Mouse (Mus musculus) myocyte (in vitro differentiated cells): ENCODE data around the gene Prss30. TPM values are rescaled to one million over a fixed set of nuclear protein-coding genes. Genes with fewer than 3 reads are reported as not detected.

Experiments used
- H3K27me3 ChIP-seq: one replicate; pipeline ENCODE4 v1.6.1; 2011; ENCODE audit not compliant: control insufficient read depth, insufficient read depth, insufficient read length
- H3K36me3 ChIP-seq: one replicate; pipeline ENCODE4 v1.6.1; 2011; ENCODE audit not compliant: control insufficient read depth, insufficient read depth
- H3K4me2 ChIP-seq: one replicate; pipeline ENCODE4 v1.6.1; 2011; ENCODE audit warnings: low read depth, control low read depth
- H3K4me3 ChIP-seq: one replicate; pipeline ENCODE4 v1.5.1; 2011; ENCODE audit warnings: mild to moderate bottlenecking, control low read depth, moderate library complexity
- H3K79me2 ChIP-seq: one replicate; pipeline ENCODE4 v1.6.1; 2011; ENCODE audit not compliant: control insufficient read depth, insufficient read depth
- H3ac ChIP-seq: one replicate; pipeline ENCODE4 v1.6.1; 2011; ENCODE audit not compliant: control insufficient read depth, insufficient read length
- CEBPB ChIP-seq: IDR thresholded peaks from 2 replicates; pipeline ENCODE4 v1.6.1; 2011; ENCODE audit warnings: mild to moderate bottlenecking, moderate library complexity; ENCODE audit not compliant: poor library complexity, insufficient read depth, severe bottlenecking
- E2F4 ChIP-seq: IDR thresholded peaks from one replicate; pipeline ENCODE4 v1.6.1; 2011; ENCODE audit warnings: mild to moderate bottlenecking, control low read depth, moderate library complexity; ENCODE audit not compliant: insufficient read depth
- MAX ChIP-seq: IDR thresholded peaks from one replicate; pipeline ENCODE4 v1.6.1; 2011; ENCODE audit warnings: low read depth, mild to moderate bottlenecking, control low read depth
- MYOD1 ChIP-seq, 3 experiments: IDR thresholded peaks; one replicate each; pipeline ENCODE4 v1.6.1; 2011; ENCODE audit warnings: control low read depth in 2 of 3, low read depth in 2 of 3, mild to moderate bottlenecking in 2 of 3, moderate library complexity in 1 of 3; ENCODE audit not compliant: insufficient read length in 2 of 3, control insufficient read depth in 1 of 3
- MYOG ChIP-seq, 3 experiments: IDR thresholded peaks; one replicate each; pipeline ENCODE4 v1.6.1; 2011; ENCODE audit warnings: control low read depth in 2 of 3, low read depth in 2 of 3, mild to moderate bottlenecking in 2 of 3; ENCODE audit not compliant: insufficient read length in 2 of 3, control insufficient read depth in 1 of 3, insufficient read depth in 1 of 3
- POLR2A ChIP-seq: IDR thresholded peaks from one replicate; pipeline ENCODE4 v1.6.1; 2011; ENCODE audit warnings: low read depth, mild to moderate bottlenecking, control low read depth, moderate library complexity; ENCODE audit not compliant: insufficient read length
- POLR2AphosphoS2 ChIP-seq: IDR thresholded peaks from one replicate; pipeline ENCODE4 v1.6.1; 2011; ENCODE audit warnings: low read depth, control low read depth; ENCODE audit not compliant: insufficient read length
- REST ChIP-seq: IDR thresholded peaks from one replicate; pipeline ENCODE4 v1.6.1; 2011; ENCODE audit warnings: mild to moderate bottlenecking, control low read depth, moderate library complexity; ENCODE audit not compliant: insufficient read depth, insufficient read length
- SRF ChIP-seq: IDR thresholded peaks from one replicate; pipeline ENCODE4 v1.6.1; 2011; ENCODE audit warnings: low read depth; ENCODE audit not compliant: control insufficient read depth, insufficient read length
- TCF12 ChIP-seq: IDR thresholded peaks from one replicate; pipeline ENCODE4 v1.6.1; 2011; ENCODE audit warnings: mild to moderate bottlenecking, control low read depth; ENCODE audit not compliant: poor library complexity, insufficient read depth, severe bottlenecking
- TCF3 ChIP-seq: IDR thresholded peaks from one replicate; pipeline ENCODE4 v1.6.1; 2011; ENCODE audit warnings: low read depth, control low read depth; ENCODE audit not compliant: insufficient read length
- USF1 ChIP-seq: IDR thresholded peaks from one replicate; pipeline ENCODE4 v1.6.1; 2011; ENCODE audit warnings: low read depth, mild to moderate bottlenecking, control low read depth, moderate library complexity
- polyA plus RNA-seq: library from polyadenylated mRNA; unstranded; fragments of >200 nt; fragmentation: generic; extraction: Trizol; gene quantifications from one replicate; pipeline ENCODE4 v1.2.1, GENCODE M21; 2012; ENCODE audit warnings: missing spikeins

Gene Prss30
- polyA plus RNA-seq, 1 experiment, result 0.06 TPM

GRCm38 (mm10) chr17:23976665-23977064, 3.7 kb downstream of the Prss30 start:
- no peaks in the 10 kb centered on the region for H3K36me3 ChIP-seq
- no peak overlapping the region for H3K4me2 ChIP-seq
- H3ac ChIP-seq, result no peak overlapping the region
- H3K4me3 ChIP-seq, result no peak overlapping the region
- TF ChIP-seq TCF12, result no peak
- no peak for TF ChIP-seq MAX
- TF ChIP-seq E2F4, result no peak
- no peak for TF ChIP-seq USF1
- no peak for TF ChIP-seq POLR2AphosphoS2
- no peak for TF ChIP-seq SRF
- TF ChIP-seq REST, result no peak
- no peak for TF ChIP-seq MYOD1 (IDR thresholded peaks at IDR 0.05; ENCODE audit: control insufficient read depth in 1 of 3, insufficient read length in 2 of 3, low read depth in 2 of 3)
- TF ChIP-seq TCF3, result no peak
- no peak for TF ChIP-seq CEBPB
- TF ChIP-seq MYOG (IDR thresholded peaks at IDR 0.05; ENCODE audit: control insufficient read depth in 1 of 3, insufficient read depth in 1 of 3, insufficient read length in 2 of 3, low read depth in 2 of 3), result no peak
- H3K79me2 ChIP-seq, result no peaks in the 10 kb centered on the region
- no peaks in the 10 kb centered on the region for H3K27me3 ChIP-seq

GRCm38 (mm10) chr17:23971315-23971714, 9.1 kb downstream of the Prss30 start:
- Histone ChIP-seq H3K36me3 (no peaks in the 10 kb centered on the region), H3K4me2 (no peak overlapping the region), H3K27me3 (peaks cover 4% of the 10 kb centered on the region), H3K79me2 (no peaks in the 10 kb centered on the region), H3ac (no peak overlapping the region), H3K4me3 (no peak overlapping the region)
- no peak for TF ChIP-seq TCF12
- TF ChIP-seq TCF3, result no peak
- no peak for TF ChIP-seq CEBPB
- no peak for TF ChIP-seq REST
- TF ChIP-seq POLR2A, result no peak
- no peak for TF ChIP-seq POLR2AphosphoS2
- TF ChIP-seq USF1, result no peak
- TF ChIP-seq MYOG (IDR thresholded peaks at IDR 0.05; ENCODE audit: control insufficient read depth in 1 of 3, insufficient read depth in 1 of 3, insufficient read length in 2 of 3, low read depth in 2 of 3), result no peak
- TF ChIP-seq E2F4, result no peak

GRCm38 (mm10) chr17:23969231-23969630, 11.1 kb downstream of the Prss30 start:
- Histone ChIP-seq H3K27me3 (peaks cover 4% of the 10 kb centered on the region), H3ac (no peak overlapping the region), H3K4me3 (no peak overlapping the region), H3K36me3 (no peaks in the 10 kb centered on the region), H3K4me2 (no peak overlapping the region), H3K79me2 (no peaks in the 10 kb centered on the region)
- TF ChIP-seq POLR2A (no peak), POLR2AphosphoS2 (no peak)

GRCm38 (mm10) chr17:23968780-23969179, 11.6 kb downstream of the Prss30 start:
- peaks cover 4% of the 10 kb centered on the region for H3K27me3 ChIP-seq
- no peaks in the 10 kb centered on the region for H3K36me3 ChIP-seq
- no peak overlapping the region for H3K4me3 ChIP-seq
- H3K4me2 ChIP-seq, result no peak overlapping the region
- no peaks in the 10 kb centered on the region for H3K79me2 ChIP-seq
- no peak overlapping the region for H3ac ChIP-seq
- TF ChIP-seq REST (no peak), CEBPB (no peak), SRF (no peak), MYOD1 (IDR thresholded peaks at IDR 0.05; ENCODE audit: control insufficient read depth in 1 of 3, insufficient read length in 2 of 3, low read depth in 2 of 3) (no peak), USF1 (no peak), TCF3 (no peak), TCF12 (no peak), POLR2AphosphoS2 (no peak), E2F4 (no peak), MAX (no peak), MYOG (IDR thresholded peaks at IDR 0.05; ENCODE audit: control insufficient read depth in 1 of 3, insufficient read depth in 1 of 3, insufficient read length in 2 of 3, low read depth in 2 of 3) (no peak), POLR2A (no peak)

GRCm38 (mm10) chr17:23966658-23967401, 13.5 kb downstream of the Prss30 start:
- H3ac ChIP-seq, result no peak overlapping the region
- H3K4me3 ChIP-seq, result no peak overlapping the region
- no peaks in the 10 kb centered on the region for H3K36me3 ChIP-seq
- no peak overlapping the region for H3K4me2 ChIP-seq
- TF ChIP-seq CEBPB, result no peak
- TF ChIP-seq USF1, result no peak
- TF ChIP-seq TCF3, result no peak
- TF ChIP-seq POLR2AphosphoS2, result no peak
- TF ChIP-seq TCF12, result no peak
- TF ChIP-seq E2F4, result no peak
- TF ChIP-seq MYOG (IDR thresholded peaks at IDR 0.05; ENCODE audit: control insufficient read depth in 1 of 3, insufficient read depth in 1 of 3, insufficient read length in 2 of 3, low read depth in 2 of 3), result no peak
- no peak for TF ChIP-seq SRF
- TF ChIP-seq MYOD1 (IDR thresholded peaks at IDR 0.05; ENCODE audit: control insufficient read depth in 1 of 3, insufficient read length in 2 of 3, low read depth in 2 of 3), result no peak
- no peak for TF ChIP-seq REST
- no peak for TF ChIP-seq MAX
- TF ChIP-seq POLR2A, result no peak
- H3K27me3 ChIP-seq, result peaks cover 4% of the 10 kb centered on the region
- no peaks in the 10 kb centered on the region for H3K79me2 ChIP-seq
